Mouse (Mus musculus) intestine, embryonic 14.5 days (tissue): ENCODE data around the gene Heatr1. TPM values are rescaled to one million over a fixed set of nuclear protein-coding genes. Genes with fewer than 3 reads are reported as not detected.
A peak's percentile ranks its signal among the peaks of the same experiment; 100 is the strongest.

Experiments used
- ATAC-seq: fragments of 200-750 bp; cut with Nextera tagmentation; replicated peaks from 2 replicates; pipeline ENCODE4 v1.8.0; 2017; ENCODE audit warnings: low read depth, moderate number of reproducible peaks, moderate TSS enrichment, moderate library complexity; ENCODE audit not compliant: low FRiP score, low TSS enrichment
- DNase-seq: peaks from one replicate; pipeline ENCODE4 v3.0.0-alpha.2; 2018; ENCODE audit warnings: low spot score
- H3K27ac ChIP-seq: fragments of 300-500 bp; sonication (generic); 2 replicates; pipeline ENCODE4 v1.5.1; 2014; ENCODE audit warnings: low read depth, mild to moderate bottlenecking, control low read depth
- H3K27me3 ChIP-seq: fragments of 300-500 bp; sonication (generic); replicated peaks from 2 replicates; pipeline ENCODE4 v1.6.1; 2014; ENCODE audit warnings: low read length, control low read depth; ENCODE audit not compliant: control insufficient read depth, insufficient read depth
- H3K36me3 ChIP-seq: fragments of 300-500 bp; sonication (generic); 2 replicates; pipeline ENCODE4 v1.6.1; 2014; ENCODE audit warnings: low read length, control low read depth; ENCODE audit not compliant: control insufficient read depth, insufficient read depth
- H3K4me1 ChIP-seq: fragments of 300-500 bp; sonication (generic); replicated peaks from 2 replicates; pipeline ENCODE4 v1.6.1; 2014; ENCODE audit warnings: low read length, control low read depth, mixed read lengths; ENCODE audit not compliant: control insufficient read depth, insufficient read depth
- H3K4me2 ChIP-seq: fragments of 300-500 bp; sonication (generic); 2 replicates; pipeline ENCODE4 v1.6.1; 2014; ENCODE audit warnings: low read length
- H3K4me3 ChIP-seq: fragments of 300-500 bp; sonication (generic); 2 replicates; pipeline ENCODE4 v1.5.1; 2014; ENCODE audit warnings: low read depth, low read length, control low read depth, mixed read lengths
- H3K9ac ChIP-seq: fragments of 300-500 bp; sonication (generic); 2 replicates; pipeline ENCODE4 v1.6.1; 2014; ENCODE audit warnings: mild to moderate bottlenecking, low read length
- H3K9me3 ChIP-seq: fragments of 300-500 bp; sonication (generic); 2 replicates; pipeline ENCODE4 v1.6.1; 2016; ENCODE audit warnings: low read length, control low read depth; ENCODE audit not compliant: control insufficient read depth
- WGBS: fragments of 180-500 bp; shearing (Covaris S2); extraction: QIAGEN DNeasy Blood & Tissue Kit; methylation state at CpG from one replicate; pipeline ENCODE4 v1.1.7; 2014; 5-methylcytosine and 5-hydroxymethylcytosine counted together
- polyA plus RNA-seq: library from polyadenylated mRNA; unstranded; fragments of >200 nt; fragmentation: Nextera tagmentation; extraction: Ambion mirVana; gene quantifications from 2 replicates; pipeline ENCODE4 v1.2.1, GENCODE M21; 2014

Gene Heatr1
- 31.1 and 34.6 TPM in 2 replicates for polyA plus RNA-seq

DNA sequence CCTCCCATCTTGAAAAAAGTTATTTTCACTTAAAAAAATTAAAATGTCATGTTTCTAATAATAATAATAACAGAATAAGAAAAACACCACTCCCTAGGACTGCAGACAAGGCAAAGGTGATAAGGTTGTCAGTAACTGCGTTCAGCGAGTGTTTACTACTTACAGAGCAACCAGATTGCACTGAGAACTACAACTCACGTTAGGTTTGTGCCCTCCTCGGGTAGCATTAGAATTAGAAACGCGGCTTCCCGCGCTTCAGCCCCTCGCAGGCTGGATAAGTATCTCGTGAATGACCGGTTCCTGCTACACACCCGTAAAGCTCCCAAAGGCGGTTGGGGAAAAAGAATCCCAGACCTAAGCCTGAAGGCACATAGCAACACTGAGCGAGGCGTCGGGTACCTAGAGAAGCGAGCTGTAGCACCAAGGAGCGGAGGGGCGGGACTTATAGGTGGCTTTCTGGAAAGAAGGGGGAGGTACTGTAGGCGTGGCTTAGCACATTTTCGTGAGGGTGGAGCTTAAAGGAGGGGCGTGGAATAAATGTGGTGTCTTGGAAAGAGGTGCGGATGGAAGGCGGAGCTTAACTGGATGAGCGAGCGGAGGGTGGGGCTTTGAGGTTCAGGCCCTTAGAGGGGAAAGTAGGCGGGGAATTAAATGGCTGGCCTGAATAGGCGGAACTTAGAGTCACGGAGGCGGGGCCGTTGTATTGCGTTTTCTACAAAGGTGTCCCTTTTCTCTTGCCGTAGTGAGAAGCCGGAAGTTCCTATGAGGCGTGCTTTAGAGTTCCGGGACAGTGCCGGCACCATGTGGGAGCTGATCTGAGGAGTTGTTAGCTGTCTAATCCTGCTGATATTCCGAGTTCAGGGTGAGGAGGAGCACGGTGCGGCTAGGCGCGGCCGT lies at the start of gene Heatr1:
Gene Heatr1 (plus strand): TSS at position 419 of the 897 bp plus-strand sequence.
- Histone ChIP-seq H3K27me3 (0 out of 2 replicates have a peak, but pooled peaks cover 4% of the 10 kb centered on the region), H3K36me3 (peaks cover 26% of the 10 kb centered on the region), H3K9me3 (no peaks in the 10 kb centered on the region), H3K27ac (peak within 1 kb of the TSS; percentile 51; the same call in 1 of the 2 replicates), H3K9ac (peak within 1 kb of the TSS; percentile 66), H3K4me2 (peak within 1 kb of the TSS; percentile 86), H3K4me1 (peaks cover 7% of the 10 kb centered on the region), H3K4me3 (peak within 1 kb of the TSS; percentile 91)
- WGBS, result under 1% methylated on average over 43 of the region's 43 CpGs
- peak; percentile 96 for DNase-seq
- ATAC-seq, result peak; percentile 98

- no peak for ATAC-seq
These were observed 48.0 kb upstream of the Heatr1 start for GRCm38 (mm10) chr13:12346837-12347236.

DNA sequence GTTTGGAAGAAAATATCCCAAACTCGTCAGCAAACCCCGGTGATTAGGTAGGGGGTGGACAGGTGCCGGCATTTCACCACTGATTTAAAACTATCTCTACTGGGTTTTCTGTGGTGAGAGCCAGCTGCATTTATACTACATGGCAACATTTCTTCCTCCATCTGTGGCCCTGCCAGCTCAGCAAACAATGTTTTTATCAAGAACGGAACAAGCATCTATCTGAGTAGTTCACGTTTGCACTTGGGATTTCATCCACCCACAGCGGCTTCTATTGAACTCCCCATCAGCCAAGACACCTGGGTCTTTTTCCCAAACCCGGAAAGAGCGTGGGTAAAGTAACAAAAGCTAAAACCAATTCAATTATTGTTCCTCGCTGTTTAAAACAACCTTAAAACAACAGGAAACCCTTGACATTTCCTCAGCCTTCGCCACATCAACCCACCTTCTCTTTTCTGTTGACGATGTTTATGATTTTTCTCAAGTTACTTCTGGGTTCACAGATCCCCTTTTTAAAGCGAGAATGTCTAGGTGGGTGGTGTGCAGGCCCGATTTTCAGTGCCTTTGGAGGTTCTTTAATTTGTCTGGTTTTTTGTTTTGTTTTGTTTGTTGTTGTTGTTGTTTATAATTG lies 45.5 kb upstream of the Heatr1 start:
- 74% methylated on average over 13 of the region's 13 CpGs for WGBS
- H3K4me2 ChIP-seq, result no peak overlapping the region
- no peaks in the 10 kb centered on the region for H3K27me3 ChIP-seq
- no peak overlapping the region for H3K27ac ChIP-seq
- no peak overlapping the region for H3K4me3 ChIP-seq
- DNase-seq, result no peak
- H3K9me3 ChIP-seq, result no peaks in the 10 kb centered on the region
- no peak overlapping the region for H3K9ac ChIP-seq
- no peaks in the 10 kb centered on the region for H3K36me3 ChIP-seq
- H3K4me1 ChIP-seq, result no peaks in the 10 kb centered on the region
- ATAC-seq, result no peak

More at GRCm38 (mm10) chr13:12346837-12347236, 48.0 kb upstream of the Heatr1 start:
- 83% methylated on average over 3 of the region's 3 CpGs for WGBS
- no peak overlapping the region for H3K9ac ChIP-seq
- H3K27ac ChIP-seq, result no peak overlapping the region
- H3K4me2 ChIP-seq, result no peak overlapping the region
- DNase-seq, result no peak
- no peak overlapping the region for H3K4me3 ChIP-seq
- no peaks in the 10 kb centered on the region for H3K27me3 ChIP-seq
- H3K4me1 ChIP-seq, result no peaks in the 10 kb centered on the region
- no peaks in the 10 kb centered on the region for H3K36me3 ChIP-seq
- H3K9me3 ChIP-seq, result no peaks in the 10 kb centered on the region

DNA sequence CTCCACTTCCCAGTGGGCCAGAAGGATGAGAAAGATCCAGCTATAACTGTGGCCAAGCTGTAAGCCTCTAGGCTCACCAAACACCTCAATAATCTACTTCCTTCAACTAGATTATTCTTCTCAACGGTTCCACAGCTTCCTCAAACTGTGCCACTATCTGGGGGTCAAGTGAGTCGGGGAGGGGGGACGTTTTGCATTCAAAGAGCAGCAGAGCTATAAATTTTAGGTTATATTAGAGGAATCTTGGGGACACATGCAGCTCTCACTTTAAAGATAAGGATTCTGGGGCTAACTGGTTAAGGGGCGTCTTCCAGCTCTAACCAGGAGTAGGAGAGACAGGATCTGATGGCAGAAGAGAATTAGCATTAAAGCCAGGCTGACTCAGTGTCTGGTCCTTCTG lies 38.6 kb upstream of the Heatr1 start:
- Histone ChIP-seq H3K36me3 (no peaks in the 10 kb centered on the region), H3K9me3 (no peaks in the 10 kb centered on the region), H3K4me1 (no peaks in the 10 kb centered on the region), H3K9ac (no peak overlapping the region), H3K27ac (no peak overlapping the region), H3K4me2 (no peak overlapping the region), H3K4me3 (no peak overlapping the region), H3K27me3 (no peaks in the 10 kb centered on the region)
- WGBS, result 60% methylated on average over 4 of the region's 4 CpGs
- DNase-seq (no peak), ATAC-seq (no peak)

DNA sequence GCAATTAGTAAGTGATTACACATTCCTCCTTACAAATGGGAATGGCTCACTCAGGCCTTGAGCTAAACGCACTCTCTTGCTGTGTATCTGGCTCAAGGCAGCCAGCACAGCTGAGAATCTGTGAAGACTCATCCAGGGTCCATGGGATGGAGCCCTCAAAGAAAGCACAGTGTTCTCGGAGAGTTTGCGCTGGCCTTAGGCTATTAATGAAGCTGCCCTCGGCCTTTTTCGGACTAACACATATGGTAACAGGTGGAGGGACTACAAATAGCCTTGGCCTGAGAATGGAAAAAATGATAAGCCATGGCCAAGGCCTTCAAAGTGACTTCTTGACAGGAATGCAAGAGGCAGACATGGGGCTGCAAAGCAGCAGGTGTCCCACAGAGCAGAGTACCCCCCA lies 37.3 kb upstream of the Heatr1 start:
- no peak overlapping the region for H3K4me3 ChIP-seq
- no peak for DNase-seq
- ATAC-seq, result no peak

GRCm38 (mm10) chr13:12361486-12361885 lies 33.3 kb upstream of the Heatr1 start:
- 76% methylated on average over 4 of the region's 4 CpGs for WGBS
- no peaks in the 10 kb centered on the region for H3K36me3 ChIP-seq

More for the DNA sequence above, 37.3 kb upstream of the Heatr1 start:
- Histone ChIP-seq H3K27me3 (no peaks in the 10 kb centered on the region), H3K4me2 (no peak overlapping the region), H3K9me3 (no peaks in the 10 kb centered on the region), H3K4me1 (no peaks in the 10 kb centered on the region), H3K27ac (no peak overlapping the region), H3K36me3 (no peaks in the 10 kb centered on the region), H3K9ac (no peak overlapping the region)
- 76% methylated on average over 5 of the region's 5 CpGs for WGBS

DNA sequence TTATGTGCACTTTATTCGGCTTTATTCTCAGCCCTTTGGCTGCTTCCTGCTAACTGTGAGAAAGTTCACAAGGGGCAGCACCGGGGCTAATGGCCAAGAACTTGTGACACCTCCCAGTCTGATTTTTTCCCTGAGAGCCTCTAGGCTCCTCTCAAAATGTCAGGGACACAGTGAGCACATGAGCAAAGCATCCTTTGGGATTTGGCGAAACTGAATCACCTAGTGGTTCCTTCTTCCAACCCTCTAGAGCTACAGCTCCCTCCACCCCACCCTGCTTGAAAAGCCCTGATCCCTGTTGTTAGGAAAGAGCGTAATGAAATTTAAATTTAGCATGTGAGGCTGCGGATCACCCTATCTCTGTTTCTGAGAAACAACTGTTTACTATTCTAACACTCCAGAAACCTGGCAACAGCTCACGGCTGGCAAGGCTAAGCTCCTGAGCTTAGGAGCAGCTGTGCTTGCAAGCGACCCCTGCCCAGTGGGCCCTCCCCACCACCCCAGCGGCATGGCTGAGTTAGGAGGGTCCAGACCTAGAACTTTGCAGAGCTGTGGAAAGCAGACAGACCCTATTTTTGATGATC lies 25.7 kb upstream of the Heatr1 start:
- Histone ChIP-seq H3K27ac (no peak overlapping the region), H3K4me1 (no peaks in the 10 kb centered on the region), H3K4me3 (no peak overlapping the region), H3K27me3 (no peaks in the 10 kb centered on the region), H3K9me3 (no peaks in the 10 kb centered on the region), H3K4me2 (no peak overlapping the region), H3K36me3 (no peaks in the 10 kb centered on the region), H3K9ac (no peak overlapping the region)
- no peak for ATAC-seq
- 45% methylated on average over 8 of the region's 8 CpGs for WGBS
- DNase-seq, result no peak

More at GRCm38 (mm10) chr13:12361486-12361885, 33.3 kb upstream of the Heatr1 start:
- Histone ChIP-seq H3K27me3 (no peaks in the 10 kb centered on the region), H3K9me3 (no peaks in the 10 kb centered on the region), H3K4me1 (no peaks in the 10 kb centered on the region), H3K4me2 (no peak overlapping the region), H3K27ac (no peak overlapping the region), H3K4me3 (no peak overlapping the region), H3K9ac (no peak overlapping the region)
- no peak for DNase-seq
- no peak for ATAC-seq

DNA sequence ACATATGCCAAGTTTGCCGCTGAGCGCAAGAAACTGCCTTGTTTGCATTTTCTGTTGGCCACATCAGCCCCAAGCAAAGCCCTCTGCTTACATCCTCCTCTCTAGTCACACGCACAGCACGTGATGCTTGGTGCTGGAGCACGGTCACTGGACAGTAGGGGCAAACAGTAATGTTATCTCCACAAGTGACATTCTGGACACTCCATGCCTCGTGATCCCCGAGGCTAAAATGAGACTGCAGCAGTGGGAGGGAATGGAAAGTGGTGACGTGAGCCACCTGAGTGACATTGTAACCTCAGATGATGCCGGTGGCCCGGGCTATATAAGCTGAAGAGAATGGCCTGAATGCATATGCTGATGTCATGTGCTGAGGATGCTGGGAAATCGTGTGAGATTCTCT lies 24.9 kb upstream of the Heatr1 start:
- no peak for DNase-seq
- Histone ChIP-seq H3K4me1 (no peaks in the 10 kb centered on the region), H3K9ac (no peak overlapping the region)

More for the DNA sequence above, 24.9 kb upstream of the Heatr1 start:
- H3K9me3 ChIP-seq, result no peaks in the 10 kb centered on the region
- H3K4me3 ChIP-seq, result no peak overlapping the region
- no peaks in the 10 kb centered on the region for H3K27me3 ChIP-seq
- no peaks in the 10 kb centered on the region for H3K36me3 ChIP-seq
- WGBS, result 81% methylated on average over 11 of the region's 11 CpGs
- ATAC-seq, result no peak
- no peak overlapping the region for H3K4me2 ChIP-seq
- no peak overlapping the region for H3K27ac ChIP-seq
